Mouse (Mus musculus) C2C12 (cell line): ENCODE data around the gene Klf2.

Experiments
- CTCF ChIP-seq: IDR thresholded peaks from one replicate; pipeline ENCODE4 v1.5.1; 2011; ENCODE audit not compliant: control insufficient read depth, insufficient read depth, insufficient read length
- MAX ChIP-seq: IDR thresholded peaks from one replicate; pipeline ENCODE4 v1.6.1; 2011; ENCODE audit warnings: mild to moderate bottlenecking, control low read depth
- USF1 ChIP-seq: IDR thresholded peaks from one replicate; pipeline ENCODE4 v1.6.1; 2011; ENCODE audit warnings: low read depth, mild to moderate bottlenecking, control low read depth, moderate library complexity

DNA sequence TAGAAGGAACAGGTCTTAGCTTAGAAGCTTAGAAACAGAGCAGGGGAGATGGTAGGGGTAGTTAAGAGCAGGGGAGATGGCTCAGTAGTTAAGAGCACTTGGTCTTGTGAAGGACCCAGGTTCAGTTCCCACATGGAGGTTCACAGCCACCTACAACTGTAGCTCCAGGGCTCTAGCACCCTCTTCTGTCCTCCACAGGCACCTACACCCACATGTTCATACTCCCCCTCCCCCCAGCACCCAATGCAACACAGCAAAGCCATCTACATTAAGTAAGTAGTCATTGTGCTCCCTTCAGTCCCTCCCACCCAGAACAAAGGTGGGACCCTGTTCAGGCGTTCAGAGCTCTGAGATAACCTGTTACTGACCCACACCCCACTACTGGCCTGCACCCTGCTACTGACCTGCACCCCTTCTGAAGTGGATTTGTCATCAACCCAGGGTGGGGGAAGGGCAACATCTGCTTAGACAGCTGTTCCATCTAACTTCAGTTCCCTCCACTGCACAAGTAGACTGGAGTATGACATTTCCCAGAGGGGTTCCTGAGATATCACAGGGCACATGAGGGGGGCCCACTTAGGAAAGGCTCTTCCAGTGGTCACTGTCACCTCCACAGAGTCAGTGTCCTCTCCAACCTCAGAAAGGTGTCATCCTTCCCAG, 45.6 kb upstream of the Klf2 start:
- TF ChIP-seq CTCF (no peak), MAX (no peak), USF1 (no peak)
